Mouse (Mus musculus) cerebellum, adult 8-10 months (tissue): ENCODE measurements around the gene Ostf1.

Source experiments
- DNase-seq: peaks from one replicate; pipeline ENCODE4 v3.0.0; 2022

Gene Ostf1

GRCm38 (mm10) chr19:18567936-18568827 lies 63.4 kb downstream of the Ostf1 start:
- no peak for DNase-seq

- DNase-seq = no peak
These were observed 64.1 kb downstream of the Ostf1 start for GRCm38 (mm10) chr19:18567501-18567900.

- no peak for DNase-seq
These were observed 73.9 kb downstream of the Ostf1 start for GRCm38 (mm10) chr19:18557708-18558107.

- DNase-seq = no peak
These were observed 76.0 kb downstream of the Ostf1 start for GRCm38 (mm10) chr19:18555645-18556044.

GRCm38 (mm10) chr19:18548668-18549067 lies 83.0 kb downstream of the Ostf1 start:
- peak; percentile 28 for DNase-seq
